Mouse (Mus musculus): ENCODE measurements around the gene Zbtb18. TPM values are rescaled to one million over a fixed set of nuclear protein-coding genes. Genes with fewer than 3 reads are reported as not detected.

Zbtb18 gene
- polyA plus RNA-seq (2012; rRNA removed; ENCODE audit: low replicate concordance) = 7.0 and 10.6 TPM in 2 replicates

GRCm38 (mm10) chr1:177442196-177442808 is at the start of gene Zbtb18:
TSS of gene Zbtb18 (plus strand) at chr1:177442351.

Other genes starting within 250 kb of the Zbtb18 start
- gene Akt3, start 184.1 kb upstream of the Zbtb18 start, polyA plus RNA-seq (2012; rRNA removed; ENCODE audit: low replicate concordance) = 5.4 and 7.1 TPM in 2 replicates

Data from mammary gland, adult 2 months (tissue).